Mouse (Mus musculus): ENCODE data around the gene Tmem116.

Gene Tmem116

DNA sequence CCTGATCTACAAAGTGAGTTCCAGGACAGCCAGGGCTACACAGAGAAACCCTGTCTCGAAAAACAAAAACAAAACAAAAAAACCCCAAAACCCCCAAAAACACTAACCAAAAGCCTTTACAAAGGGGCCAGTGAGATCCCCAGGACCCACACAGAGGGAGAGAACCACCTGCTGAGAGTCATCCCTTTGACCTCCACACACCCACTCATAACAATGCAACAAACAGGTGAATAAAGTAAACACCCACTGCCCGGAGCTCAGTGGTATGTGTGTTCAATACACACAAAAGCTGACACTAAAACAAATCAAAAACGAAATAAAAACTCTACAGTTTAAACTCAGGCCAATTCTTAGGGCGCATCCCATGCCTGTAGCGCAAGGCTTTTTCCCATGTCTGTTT lies 88.4 kb downstream of the Tmem116 start:
- DNase-seq (ENCODE audit: low read depth, low spot score) = no peak

GRCm38 (mm10) chr5:121541235-121541634 lies 89.5 kb downstream of the Tmem116 start:
- no peak for DNase-seq (ENCODE audit: low read depth, low spot score)

DNA sequence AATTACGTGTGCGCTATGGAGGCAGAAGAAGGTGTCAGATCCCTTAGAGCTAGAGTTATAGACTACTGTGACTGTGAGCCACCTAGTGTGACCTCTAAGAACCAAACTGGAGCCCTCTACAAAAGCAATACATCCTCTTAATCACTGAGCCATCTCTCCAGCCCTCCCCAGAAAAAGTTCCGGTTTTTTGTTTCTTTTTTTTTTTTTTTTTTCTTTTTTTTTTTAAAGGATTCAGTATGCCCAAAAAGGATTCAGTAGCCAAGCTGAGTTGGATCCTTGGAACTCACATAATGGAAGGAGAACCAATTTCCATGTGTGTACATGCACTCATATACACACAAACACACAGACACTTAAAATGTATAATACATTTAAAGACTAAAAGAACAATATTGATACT lies 91.7 kb downstream of the Tmem116 start:
- DNase-seq (ENCODE audit: low read depth, low spot score) = no peak

DNA sequence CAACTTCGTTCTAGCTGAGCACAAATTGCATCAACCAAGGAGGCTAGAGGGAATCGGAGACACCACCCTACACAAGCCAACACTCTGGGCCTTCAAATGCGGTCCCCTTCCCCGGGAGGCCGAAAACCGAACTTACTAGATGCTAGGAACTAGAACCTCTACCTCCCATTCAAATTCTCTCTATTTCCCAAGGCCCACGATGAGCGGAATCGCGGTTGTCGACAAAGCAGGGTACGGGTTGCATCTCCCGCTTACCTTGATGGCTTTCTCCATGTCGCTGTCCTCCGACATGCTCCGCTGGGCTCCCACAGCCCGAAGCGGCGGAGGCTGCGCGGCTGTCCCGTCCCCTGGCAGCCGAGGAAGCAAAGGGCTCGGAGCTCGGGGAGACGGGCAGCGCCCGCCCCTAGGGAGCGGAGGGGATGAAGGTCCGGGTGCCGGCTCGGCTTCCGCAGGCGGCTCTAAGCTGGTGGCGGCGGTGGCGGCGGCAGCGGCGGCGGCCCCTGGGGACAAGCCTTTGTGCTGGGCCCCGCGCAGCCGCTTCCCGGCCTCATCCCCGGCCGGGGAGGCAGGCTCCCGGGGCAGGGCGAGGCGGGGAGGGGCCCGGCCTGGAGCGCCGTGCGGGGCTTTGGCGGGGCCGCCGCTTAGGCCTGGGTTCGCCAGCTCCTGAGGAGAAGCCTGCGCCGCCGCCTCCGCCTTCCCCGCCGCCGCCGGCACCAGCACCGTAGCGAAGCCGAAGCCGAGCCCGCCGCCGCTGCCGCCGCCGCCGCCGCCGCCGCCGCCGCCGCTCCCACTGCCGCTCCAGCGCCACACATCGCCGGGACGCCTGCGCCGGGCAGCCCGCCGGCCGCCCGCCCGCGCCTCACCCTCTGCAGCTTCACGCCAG lies 93.5 kb downstream of the Tmem116 start, which contains the start of the genes Adam1a and Gm42878:
Adam1a (minus strand) TSS at position 573 of the 883 bp plus-strand sequence.
Gm42878 (minus strand) TSS at position 573 of the 883 bp plus-strand sequence.
- peak; percentile 25 for DNase-seq (ENCODE audit: low read depth, low spot score)

- DNase-seq (ENCODE audit: low read depth, low spot score) = peak; percentile 98
These were observed 94.3 kb downstream of the Tmem116 start, which contains the start of gene Mapkapk5 for GRCm38 (mm10) chr5:121545793-121546529. Mapkapk5 (minus strand) TSS chr5:121545905.

DNA sequence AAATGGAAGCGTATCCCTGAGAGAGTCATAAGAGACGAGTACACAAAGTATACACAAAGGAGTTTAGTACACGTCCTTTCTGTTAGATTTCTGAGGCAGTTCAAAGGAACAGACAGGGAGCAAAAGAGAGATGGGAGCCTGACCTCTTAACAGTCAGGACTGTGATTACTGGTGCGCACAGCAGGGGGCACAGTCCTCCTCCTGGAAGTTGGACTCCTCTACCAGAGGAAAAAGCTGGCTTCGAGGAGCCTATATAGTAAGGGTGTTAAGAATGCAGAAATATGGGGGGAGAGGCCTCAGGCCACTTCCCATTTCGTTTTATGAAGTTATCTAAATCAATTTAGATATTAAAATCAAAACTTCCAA lies 94.8 kb downstream of the Tmem116 start:
- DNase-seq (ENCODE audit: low read depth, low spot score) = peak; percentile 61

DNA sequence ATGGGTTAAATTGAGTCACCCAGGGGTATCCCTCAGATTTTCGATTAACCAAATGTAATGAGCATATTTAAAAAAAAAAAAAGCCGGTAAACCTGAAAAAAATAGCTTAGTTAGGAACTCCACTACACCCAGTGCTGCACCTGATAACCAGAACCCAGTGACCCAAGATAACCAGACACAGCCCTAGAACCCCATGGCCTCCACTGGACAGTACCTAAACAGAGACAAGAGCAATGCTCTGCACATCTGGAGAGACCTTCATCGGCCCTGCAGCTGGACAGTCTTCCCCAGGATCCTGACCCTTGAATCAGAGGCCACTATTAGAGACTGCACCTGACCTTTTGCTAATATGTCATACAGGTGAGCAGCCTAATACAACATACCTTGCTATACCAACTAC lies 95.4 kb downstream of the Tmem116 start:
- DNase-seq (ENCODE audit: low read depth, low spot score) = no peak

DNA sequence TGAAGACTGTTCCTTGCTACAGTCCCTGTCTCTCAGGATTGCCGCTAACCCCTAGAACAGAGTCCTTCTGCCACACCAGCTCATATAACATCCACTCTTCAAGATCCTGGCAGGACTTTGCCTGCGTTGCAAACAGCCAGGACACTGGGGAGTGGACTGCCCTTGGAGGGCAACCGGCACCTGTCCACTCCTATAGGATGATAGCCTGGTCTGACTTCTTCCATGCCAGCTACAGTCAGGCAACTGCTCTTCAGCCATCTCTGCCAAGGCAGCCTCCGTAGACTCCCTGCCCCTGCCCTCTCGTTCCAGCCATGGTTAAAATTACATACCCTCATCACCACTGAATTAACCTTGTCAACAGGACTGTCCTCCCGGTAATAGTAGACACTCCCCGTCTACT lies 97.5 kb downstream of the Tmem116 start:
- no peak for DNase-seq (ENCODE audit: low read depth, low spot score)

DNA sequence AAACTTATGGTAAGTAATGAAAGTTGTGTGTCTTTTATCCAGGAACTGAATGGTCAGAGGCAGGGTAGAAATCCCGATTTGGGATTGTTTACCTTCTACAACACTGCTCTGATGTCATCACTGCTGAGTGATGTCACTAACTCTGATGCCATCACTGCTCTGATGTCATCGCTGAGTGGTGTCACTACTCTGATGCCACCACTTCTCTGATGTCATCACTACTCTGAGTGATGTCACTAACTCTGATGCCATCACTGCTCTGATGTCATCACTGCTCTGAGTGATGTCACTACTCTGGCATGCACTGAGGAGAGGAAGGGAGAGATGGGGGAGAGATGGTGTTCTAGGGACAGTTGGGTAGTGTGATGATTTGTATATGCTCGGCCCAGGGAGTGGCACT lies 110.7 kb downstream of the Tmem116 start:
- peak; percentile 30 for DNase-seq (ENCODE audit: low read depth, low spot score)

- DNase-seq (ENCODE audit: low read depth, low spot score) = peak; percentile 92
These were observed 112.8 kb downstream of the Tmem116 start for GRCm38 (mm10) chr5:121564468-121564895.

DNA sequence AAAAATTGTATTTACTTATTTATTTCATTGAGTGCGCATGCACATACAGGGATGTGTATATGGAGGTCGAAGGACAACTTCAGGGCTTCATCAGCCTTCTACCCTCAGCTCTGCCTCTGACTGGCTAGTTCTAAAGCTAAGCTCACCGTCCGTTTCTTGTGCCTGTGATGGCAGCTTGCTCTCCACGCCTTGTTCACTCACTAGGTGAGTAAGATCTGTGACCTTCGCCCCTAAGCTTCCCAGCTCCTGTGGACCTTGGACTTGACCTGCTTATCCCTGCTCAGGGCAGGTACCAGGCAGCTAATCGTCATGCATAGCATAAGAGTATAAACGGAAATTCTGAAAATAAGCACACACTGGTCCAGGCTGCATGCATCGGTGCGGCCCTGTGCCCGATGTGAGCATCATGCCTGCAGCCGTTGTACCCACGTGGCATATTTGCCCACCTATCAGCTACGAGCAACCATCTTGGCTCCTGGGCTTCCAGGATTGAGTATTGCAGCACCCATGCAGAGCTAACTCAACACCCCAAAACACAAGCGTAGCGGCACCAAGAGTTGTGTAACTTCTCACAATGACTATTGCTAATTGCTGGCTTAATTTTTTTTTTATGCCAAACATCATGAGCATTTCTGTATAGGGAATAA lies 114.5 kb downstream of the Tmem116 start:
- DNase-seq (ENCODE audit: low read depth, low spot score) = no peak

DNA sequence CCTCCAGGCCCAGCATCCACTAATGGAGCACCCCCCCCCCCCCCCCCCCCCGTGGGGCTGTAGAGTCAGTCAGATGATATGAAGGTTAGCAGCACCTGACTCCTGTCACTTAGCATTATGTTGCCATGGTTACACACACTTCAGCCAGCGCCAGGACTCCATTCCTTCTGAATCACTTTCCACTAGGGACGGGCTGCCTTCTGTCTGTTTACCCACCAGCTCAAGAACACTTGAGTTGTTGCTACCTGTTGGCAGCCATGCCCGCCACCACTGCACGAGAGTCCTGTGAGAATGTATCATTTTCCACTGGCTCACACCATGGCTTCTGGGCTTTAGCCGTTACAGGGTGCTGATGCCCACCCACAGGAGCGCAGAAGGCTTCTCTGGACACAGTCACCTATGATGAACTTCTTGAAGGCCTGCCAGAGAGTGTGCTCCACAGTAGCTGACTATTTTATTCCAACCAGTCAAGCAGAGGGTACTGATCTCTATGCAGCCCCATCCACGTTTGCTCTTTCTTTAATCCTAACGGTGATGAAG lies 118.3 kb downstream of the Tmem116 start:
- no peak for DNase-seq (ENCODE audit: low read depth, low spot score)

GRCm38 (mm10) chr5:121570787-121571186 lies 119.1 kb downstream of the Tmem116 start:
- no peak for DNase-seq (ENCODE audit: low read depth, low spot score)
